Mouse (Mus musculus): ENCODE results near the gene Cenpi. TPM values are rescaled to one million over a fixed set of nuclear protein-coding genes. Genes with fewer than 3 reads are reported as not detected.
"Not testable (repeated sequence)": the region's sequence is repeated elsewhere in the genome, so short reads cannot be mapped to it uniquely, and the experiment has no call there.

Gene Cenpi
- total RNA-seq (2015; ENCODE audit: low replicate concordance), result 77.1 and 113 TPM in 2 replicates
- total RNA-seq (2017; ENCODE audit: low replicate concordance), result 58.4 and 61.5 TPM in 2 replicates

GRCm38 (mm10) chrX:134307534-134308274 lies at the start of gene Cenpi:
Cenpi (plus strand) TSS chrX:134308084.
- ATAC-seq (replicated peaks; ENCODE audit: low FRiP score, poor library complexity, severe bottlenecking), result peak; percentile 99

DNA sequence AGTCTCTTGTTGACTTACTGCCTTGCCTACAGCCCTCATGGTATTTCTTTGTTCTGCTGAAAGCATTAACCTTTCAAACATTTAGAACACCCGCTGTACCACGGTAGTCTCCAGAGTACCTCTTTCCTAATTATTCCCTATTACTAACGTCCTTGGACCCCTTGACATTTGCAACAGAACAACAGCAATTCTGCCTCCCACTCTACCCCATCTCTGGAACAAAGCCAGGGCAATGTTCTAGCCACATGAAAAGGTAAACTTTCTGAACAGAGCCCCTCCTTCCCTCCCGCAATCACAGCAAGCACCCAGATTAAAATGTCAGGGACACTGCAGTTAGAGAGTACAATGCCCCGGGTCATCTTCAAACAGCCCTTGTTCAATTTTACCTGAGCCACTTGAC lies 46.7 kb upstream of the Cenpi start:
- no peak for ATAC-seq (replicated peaks; ENCODE audit: low FRiP score, poor library complexity, severe bottlenecking)

GRCm38 (mm10) chrX:134262129-134262528 lies 45.8 kb upstream of the Cenpi start:
- no peak for ATAC-seq (replicated peaks; ENCODE audit: low FRiP score, poor library complexity, severe bottlenecking)

- ATAC-seq (replicated peaks; ENCODE audit: low FRiP score, poor library complexity, severe bottlenecking), result no peak
These were observed 32.2 kb upstream of the Cenpi start for GRCm38 (mm10) chrX:134275715-134276114.

DNA sequence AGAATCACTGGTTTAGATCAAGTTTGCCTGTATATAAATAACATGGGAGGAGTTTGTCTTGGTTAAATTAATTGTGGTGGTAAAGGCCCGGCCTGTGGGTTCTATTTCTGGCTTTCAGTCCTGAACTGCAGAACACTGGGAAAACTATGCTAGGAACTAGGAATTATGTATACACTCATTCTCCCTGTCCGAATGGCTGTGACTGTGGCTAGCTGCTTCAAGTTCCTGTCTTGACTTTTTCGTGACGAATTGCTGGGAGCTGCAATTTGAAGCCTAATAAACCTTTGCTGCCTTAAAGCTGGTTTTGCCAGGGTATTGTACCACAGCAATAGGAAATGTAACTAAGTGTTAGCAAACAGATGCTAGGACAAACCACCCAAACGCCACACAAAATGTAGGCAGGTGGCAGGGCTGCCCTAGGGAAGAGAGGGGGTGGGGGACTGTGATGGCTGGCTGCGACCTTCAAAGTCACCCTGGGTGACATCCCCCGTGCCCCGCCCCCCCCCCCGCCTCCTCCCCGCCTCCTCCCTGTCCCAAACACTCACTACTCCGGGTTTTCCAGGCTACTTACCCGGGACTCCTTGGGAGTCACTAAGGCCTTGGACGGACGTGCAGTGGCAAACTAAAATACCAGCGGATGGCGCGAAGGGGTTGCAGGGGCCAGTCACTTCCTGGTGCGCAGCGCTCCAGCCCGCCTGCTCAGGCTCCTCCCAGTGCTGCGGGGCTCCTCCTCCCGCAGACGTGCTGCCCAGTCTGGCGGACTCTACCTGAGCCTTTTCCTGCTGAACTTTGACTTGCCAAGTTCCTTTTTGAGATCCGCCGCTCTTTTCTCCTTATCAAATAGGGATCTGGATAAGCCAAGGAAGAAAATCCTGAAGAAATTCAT lies 31.4 kb upstream of the Cenpi start, which contains the start of gene Trmt2b:
TSS of gene Trmt2b (minus strand) at position 710 of the 886 bp plus-strand sequence.
- ATAC-seq (replicated peaks; ENCODE audit: low FRiP score, poor library complexity, severe bottlenecking), result peak; percentile 100

DNA sequence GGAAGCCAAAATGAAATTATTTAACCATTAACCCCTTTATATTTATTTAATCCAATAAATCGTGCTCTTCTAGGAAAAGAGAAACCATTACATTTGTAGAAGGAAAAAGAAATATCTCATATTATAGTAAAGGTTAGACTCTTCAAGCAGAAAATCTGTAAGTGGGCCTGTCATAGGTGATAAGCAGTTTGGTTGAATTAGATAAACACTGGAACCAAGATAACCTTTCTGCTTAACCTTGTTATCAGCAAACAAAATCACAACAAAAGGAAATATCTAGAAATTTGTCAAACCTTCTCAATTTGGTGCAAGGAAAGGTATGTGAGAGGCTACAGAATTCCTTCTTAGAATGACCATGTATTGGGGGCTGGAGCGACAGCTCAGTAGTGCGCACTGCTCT lies 27.4 kb upstream of the Cenpi start:
- ATAC-seq (replicated peaks; ENCODE audit: low FRiP score, poor library complexity, severe bottlenecking), result no peak

DNA sequence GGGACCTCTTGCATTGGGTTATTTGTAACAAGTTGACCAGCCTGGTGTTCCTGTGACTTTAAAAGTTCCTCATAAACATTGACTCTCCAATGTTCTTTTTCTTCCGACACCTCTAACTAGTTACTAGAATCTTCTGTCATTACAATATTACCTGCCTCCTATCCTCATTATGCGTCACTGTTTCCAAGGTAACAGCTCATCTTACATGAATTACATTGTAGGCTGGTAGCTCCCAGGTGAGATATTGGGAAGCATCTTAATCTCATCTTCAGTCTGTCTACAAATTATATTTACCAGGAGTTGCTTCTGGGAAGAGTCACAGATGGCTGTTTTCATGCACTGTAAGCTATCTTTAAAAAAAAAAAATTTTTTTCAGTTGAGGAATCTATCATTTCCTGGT lies 22.8 kb upstream of the Cenpi start:
- no peak for ATAC-seq (replicated peaks; ENCODE audit: low FRiP score, poor library complexity, severe bottlenecking)

- no peak for ATAC-seq (replicated peaks; ENCODE audit: low FRiP score, poor library complexity, severe bottlenecking)
These were observed 22.1 kb upstream of the Cenpi start for GRCm38 (mm10) chrX:134285791-134286190.

DNA sequence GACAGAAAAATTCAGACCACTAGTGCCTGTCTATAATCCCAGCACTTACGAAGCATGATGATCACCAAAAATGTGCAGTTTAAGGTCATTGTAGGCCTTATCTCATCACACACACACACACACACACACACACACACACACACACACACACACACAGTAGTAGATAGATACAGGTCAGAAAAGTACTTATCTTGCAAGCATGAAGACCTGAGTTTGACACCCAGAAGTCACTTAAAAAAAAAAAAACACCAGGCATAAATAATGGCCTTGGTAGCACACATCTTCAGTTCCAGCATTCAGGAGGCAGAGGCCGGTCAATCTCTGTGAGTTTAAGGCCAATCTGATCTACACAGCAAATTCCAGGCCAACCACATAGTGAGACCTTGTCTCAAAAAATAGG lies 20.6 kb upstream of the Cenpi start:
- no peak for ATAC-seq (replicated peaks; ENCODE audit: low FRiP score, poor library complexity, severe bottlenecking)

- no peak for ATAC-seq (replicated peaks; ENCODE audit: low FRiP score, poor library complexity, severe bottlenecking)
These were observed 11.6 kb upstream of the Cenpi start for GRCm38 (mm10) chrX:134296301-134296700.

DNA sequence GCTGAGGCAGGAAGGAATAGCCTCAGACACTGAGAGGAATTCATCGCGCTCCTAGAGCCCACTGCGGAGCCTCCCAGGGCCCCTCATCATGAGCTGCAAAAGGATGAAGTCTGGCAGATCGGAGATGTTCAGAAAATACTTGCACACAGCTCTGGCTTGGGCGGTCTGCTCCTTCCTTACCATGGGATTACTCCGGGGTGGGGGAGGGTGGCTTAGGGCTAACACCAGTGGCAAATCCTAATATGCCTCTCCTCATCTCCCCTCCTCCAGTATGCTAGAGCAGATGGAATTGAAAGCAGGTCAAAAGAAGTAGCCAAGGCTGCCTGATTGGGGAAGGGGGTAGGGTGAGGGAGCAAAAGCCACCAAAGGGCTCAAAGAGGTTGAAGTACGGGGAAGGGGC lies 11.1 kb upstream of the Cenpi start:
- ATAC-seq (replicated peaks; ENCODE audit: low FRiP score, poor library complexity, severe bottlenecking), result no peak

GRCm38 (mm10) chrX:134297195-134297594 lies 10.7 kb upstream of the Cenpi start:
- ATAC-seq (replicated peaks; ENCODE audit: low FRiP score, poor library complexity, severe bottlenecking), result no peak

- no peak for ATAC-seq (replicated peaks; ENCODE audit: low FRiP score, poor library complexity, severe bottlenecking)
These were observed 7.7 kb upstream of the Cenpi start for GRCm38 (mm10) chrX:134300219-134300618.

DNA sequence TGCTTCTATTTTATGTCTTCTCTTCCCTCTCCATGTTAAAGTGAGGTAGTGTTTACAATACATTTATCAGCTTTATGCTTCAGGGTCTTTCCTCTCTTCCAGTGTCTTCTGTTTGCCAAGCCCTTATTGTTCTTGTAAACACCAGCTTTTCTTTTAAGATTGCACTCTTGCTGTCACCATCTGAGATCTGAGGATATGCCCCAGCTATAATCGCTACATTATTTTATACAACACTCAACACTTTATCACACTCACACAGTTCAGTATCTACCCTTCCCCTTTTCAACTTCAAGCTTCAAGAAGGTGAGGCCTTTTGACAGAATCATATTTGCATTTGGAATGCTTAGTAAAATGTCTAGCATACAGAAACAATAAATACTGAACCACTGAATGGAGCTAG lies 4.6 kb upstream of the Cenpi start:
- ATAC-seq (replicated peaks; ENCODE audit: low FRiP score, poor library complexity, severe bottlenecking), result no peak

GRCm38 (mm10) chrX:134308275-134308634 lies 371 bp downstream of the Cenpi start:
- ATAC-seq (replicated peaks; ENCODE audit: low FRiP score, poor library complexity, severe bottlenecking), result peak; percentile 82

GRCm38 (mm10) chrX:134311193-134311592 lies 3.3 kb downstream of the Cenpi start:
- ATAC-seq (replicated peaks; ENCODE audit: low FRiP score, poor library complexity, severe bottlenecking), result not testable (repeated sequence)

- ATAC-seq (replicated peaks; ENCODE audit: low FRiP score, poor library complexity, severe bottlenecking), result no peak
These were observed 11.5 kb downstream of the Cenpi start for GRCm38 (mm10) chrX:134319153-134319932.

DNA sequence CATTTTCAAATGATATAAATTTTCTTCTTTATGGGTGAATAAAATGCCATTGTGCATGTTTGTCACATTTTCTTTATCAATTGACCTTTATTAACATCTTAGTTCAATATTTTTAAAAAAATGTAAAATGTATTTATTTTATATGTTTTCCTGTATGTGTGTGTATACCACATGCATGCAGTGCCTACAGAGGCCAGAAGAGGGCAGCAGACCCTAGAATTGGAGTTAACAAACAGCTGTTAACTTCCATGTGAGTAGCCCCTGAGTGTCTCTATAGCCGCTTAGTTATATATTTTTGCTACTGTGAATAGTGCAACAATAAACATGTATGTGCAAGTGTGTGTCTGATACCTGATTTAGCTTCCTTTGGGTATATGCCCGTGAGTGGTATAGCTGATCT lies 25.4 kb downstream of the Cenpi start:
- no peak for ATAC-seq (replicated peaks; ENCODE audit: low FRiP score, poor library complexity, severe bottlenecking)

GRCm38 (mm10) chrX:134342735-134343134 lies 34.9 kb downstream of the Cenpi start:
- ATAC-seq (replicated peaks; ENCODE audit: low FRiP score, poor library complexity, severe bottlenecking), result no peak

DNA sequence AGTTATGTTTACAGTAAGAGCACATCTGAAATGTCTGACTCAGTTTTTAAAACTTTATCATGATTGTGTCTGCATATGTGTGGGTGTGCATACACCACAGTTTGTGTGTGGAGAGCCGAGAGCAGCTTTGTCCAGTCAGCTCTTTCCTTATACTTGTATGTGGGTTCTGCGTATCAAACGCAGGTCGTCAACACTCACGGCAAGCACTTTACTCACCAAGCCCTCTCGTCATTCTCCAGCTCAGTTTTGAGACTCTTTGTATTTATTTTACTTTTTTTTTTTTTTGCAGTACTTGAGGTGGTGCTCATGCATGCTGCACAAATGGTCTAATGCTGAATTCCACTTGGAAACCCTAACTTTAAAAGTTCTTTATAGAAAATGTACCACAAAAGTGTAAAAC lies 42.3 kb downstream of the Cenpi start:
- ATAC-seq (replicated peaks; ENCODE audit: low FRiP score, poor library complexity, severe bottlenecking), result no peak
